In the genomic region with DNA sequence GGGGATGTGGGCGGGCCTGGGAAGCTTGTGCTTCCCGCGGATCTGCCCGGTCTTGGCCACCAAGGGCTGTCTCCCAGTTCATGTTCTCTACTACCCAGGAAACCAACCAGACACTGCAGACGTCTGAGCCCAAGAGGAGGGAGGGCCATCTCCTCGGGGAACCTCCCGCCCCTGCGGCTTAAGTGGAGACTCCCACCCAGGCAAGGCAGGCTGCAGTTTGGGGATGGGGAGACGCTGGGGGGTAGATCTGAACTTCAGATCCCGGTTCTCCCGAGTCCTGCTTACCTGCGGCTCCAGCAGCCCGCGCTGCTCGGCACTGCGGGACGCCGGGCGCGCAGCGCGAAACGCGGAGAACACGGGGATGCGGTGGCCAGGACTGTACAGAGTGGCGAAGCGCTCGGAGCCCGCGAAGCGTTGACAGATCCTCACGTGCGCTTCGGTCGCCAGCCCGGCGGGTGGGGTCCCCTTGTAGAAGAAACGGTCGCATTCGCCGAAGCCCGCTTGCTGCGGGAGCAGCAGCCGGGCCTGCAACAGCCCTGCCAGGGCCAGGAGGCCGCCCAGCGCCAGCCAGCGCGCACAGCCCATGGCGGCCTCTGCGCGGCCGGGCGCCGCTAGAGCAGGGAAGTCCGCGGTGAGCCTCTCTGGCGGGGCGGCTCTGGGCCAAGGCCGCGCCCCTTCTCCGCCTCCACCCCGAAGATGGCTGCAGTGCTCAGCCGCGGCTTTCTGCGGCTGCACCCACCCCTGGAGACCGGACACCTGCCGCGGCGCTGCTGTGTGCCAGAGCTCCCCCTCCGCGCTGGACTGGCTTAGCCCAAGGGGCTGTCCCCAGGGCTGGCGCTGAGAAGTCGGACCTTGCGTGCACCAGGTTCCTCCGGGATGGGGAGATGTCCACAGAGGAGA, we compare ENCODE assay signal across 7 mouse cellular contexts. TPM values are rescaled to one million over a fixed set of nuclear protein-coding genes. Genes with fewer than 3 reads are reported as not detected.
DNase-seq lines count a peak whose midpoint lies in the region; ATAC-seq and TF ChIP-seq lines count a peak whose summit lies in the region.

No protein-coding gene starts in this region.

- peaks cover 9% of the 10 kb centered on the region for H3K4me1 ChIP-seq in embryonic facial prominence, embryonic 12.5 days
- no peaks in the 10 kb centered on the region for H3K4me1 ChIP-seq in heart, adult 2 months (ENCODE audit: control insufficient read depth, insufficient read depth, low read length)
- H3K4me1 ChIP-seq in limb, embryonic 13.5 days = peaks cover 14% of the 10 kb centered on the region
- peaks cover 18% of the 10 kb centered on the region for H3K4me1 ChIP-seq in midbrain, embryonic 15.5 days

- peak; percentile 84 for DNase-seq in adrenal gland, postnatal 25 days
- DNase-seq in heart, adult 2 months = peak; percentile 92 to 93
- peak; percentile 81 to 84 for DNase-seq in kidney, adult 8-10 months
- DNase-seq in spleen, adult 18-20 months = peak; percentile 77 to 82

- H3K4me2 ChIP-seq in embryonic facial prominence, embryonic 12.5 days (replicated peaks) = peak overlapping the region; percentile 92
- H3K4me2 ChIP-seq in limb, embryonic 13.5 days (replicated peaks) = peak overlapping the region; percentile 96
- peak overlapping the region; percentile 79 for H3K4me2 ChIP-seq in midbrain, embryonic 15.5 days

- ATAC-seq in embryonic facial prominence, embryonic 12.5 days (ENCODE audit: insufficient number of reproducible peaks, insufficient read depth, low FRiP score, low TSS enrichment) = peak; percentile 91
- ATAC-seq in limb, embryonic 13.5 days (ENCODE audit: low FRiP score, low read depth) = peak; percentile 94
- ATAC-seq in midbrain, embryonic 15.5 days (replicated peaks) = peak; percentile 94

- H3K27me3 ChIP-seq in embryonic facial prominence, embryonic 12.5 days = 0 out of 2 replicates have a peak, but pooled peaks cover 4% of the 10 kb centered on the region
- no peaks in the 10 kb centered on the region for H3K27me3 ChIP-seq in heart, adult 2 months (ENCODE audit: control insufficient read depth, insufficient read depth, low read length)
- peaks cover 14% of the 10 kb centered on the region; the same call in 1 of the 2 replicates for H3K27me3 ChIP-seq in limb, embryonic 13.5 days
- no peaks in the 10 kb centered on the region for H3K27me3 ChIP-seq in midbrain, embryonic 15.5 days (replicated peaks)

- H3K4me3 ChIP-seq in embryonic facial prominence, embryonic 12.5 days = peak overlapping the region; percentile 63
- H3K4me3 ChIP-seq in heart, adult 2 months = peak overlapping the region; percentile 84
- H3K4me3 ChIP-seq in limb, embryonic 13.5 days = peak overlapping the region; percentile 71
- peak overlapping the region; percentile 58 for H3K4me3 ChIP-seq in midbrain, embryonic 15.5 days

- TF ChIP-seq POLR2A in heart, adult 2 months (IDR thresholded peaks at IDR 0.05; ENCODE audit: insufficient read depth, low read depth, low read length) = peak; percentile 68

- peak overlapping the region; percentile 78 for H3K9ac ChIP-seq in embryonic facial prominence, embryonic 12.5 days
- H3K9ac ChIP-seq in heart, adult 2 months (ENCODE audit: low read depth, low read length) = peak overlapping the region; percentile 84
- peak overlapping the region; percentile 82 for H3K9ac ChIP-seq in limb, embryonic 13.5 days
- H3K9ac ChIP-seq in midbrain, embryonic 15.5 days = peak overlapping the region; percentile 70

- no peak for TF ChIP-seq EP300 in heart, adult 2 months (IDR thresholded peaks at IDR 0.05; ENCODE audit: insufficient read depth, low read depth, low read length)

- H3K9me3 ChIP-seq in embryonic facial prominence, embryonic 12.5 days = no peaks in the 10 kb centered on the region
- H3K9me3 ChIP-seq in limb, embryonic 13.5 days = no peaks in the 10 kb centered on the region
- no peaks in the 10 kb centered on the region for H3K9me3 ChIP-seq in midbrain, embryonic 15.5 days

- intact Hi-C loops in heart, adult 2 months (cut with DNase I) = loop anchor here (5.0 kb wide), 2 partner anchors 103 to 117 kb away; a partner anchor contains a TSS

- H3K27ac ChIP-seq in embryonic facial prominence, embryonic 12.5 days = peak overlapping the region; percentile 70
- peak overlapping the region; percentile 89 for H3K27ac ChIP-seq in heart, adult 2 months
- H3K27ac ChIP-seq in limb, embryonic 13.5 days = peak overlapping the region; percentile 39; the same call in 1 of the 2 replicates
- peak overlapping the region; percentile 81 for H3K27ac ChIP-seq in midbrain, embryonic 15.5 days

- under 1% methylated on average over 76 of the region's 76 CpGs for WGBS in embryonic facial prominence, embryonic 12.5 days
- 1% methylated on average over 75 of the region's 76 CpGs for WGBS in heart, adult 2 months
- WGBS in limb, embryonic 13.5 days = under 1% methylated on average over 69 of the region's 76 CpGs
- under 1% methylated on average over 76 of the region's 76 CpGs for WGBS in midbrain, embryonic 15.5 days

- H3K79me2 ChIP-seq in heart, adult 2 months (replicated peaks; ENCODE audit: control insufficient read depth, insufficient read depth, low read length) = no peaks in the 10 kb centered on the region

- no peaks in the 10 kb centered on the region for H3K36me3 ChIP-seq in embryonic facial prominence, embryonic 12.5 days
- H3K36me3 ChIP-seq in heart, adult 2 months (ENCODE audit: control insufficient read depth, insufficient read depth, low read length) = no peaks in the 10 kb centered on the region
- no peaks in the 10 kb centered on the region for H3K36me3 ChIP-seq in limb, embryonic 13.5 days
- no peaks in the 10 kb centered on the region for H3K36me3 ChIP-seq in midbrain, embryonic 15.5 days (replicated peaks)

- peak; percentile 55 for TF ChIP-seq CTCF in heart, adult 2 months (IDR thresholded peaks at IDR 0.05)

RNA-seq across cellular contexts. Expression of a gene that starts 0.7 kb away (rescaled TPM):
- total RNA-seq in adrenal gland, postnatal 25 days (2021) = 13.3 and 14.0 TPM in 2 replicates
- polyA plus RNA-seq in embryonic facial prominence, embryonic 12.5 days (2016; fragmentation: Nextera tagmentation; extraction: Ambion mirVana) = 10.7 and 11.9 TPM in 2 replicates
- 1 to 10 TPM; 7.9 to 8.0 TPM for total RNA-seq in heart, adult 2 months (2021)
- polyA plus RNA-seq in heart, adult 2 months (2012; rRNA removed) = 9.3 and 10.0 TPM in 2 replicates
- polyA plus RNA-seq in limb, embryonic 13.5 days (2015; fragmentation: Nextera tagmentation; extraction: Ambion mirVana) = 11.6 and 12.3 TPM in 2 replicates
- polyA plus RNA-seq in midbrain, embryonic 15.5 days (2015; fragmentation: Nextera tagmentation; extraction: Ambion mirVana) = 25.8 and 27.4 TPM in 2 replicates

Comparison
In these comparisons a context has a peak if more than half of its experiments do, and no peak if none do; other contexts are left out.
1. Peak in every context shown above with its lines: DNase-seq, ATAC-seq, H3K4me3 ChIP-seq and H3K27ac ChIP-seq.
2. H3K27ac ChIP-seq: peak in every context shown above with its lines; median percentile 89 in heart, adult 2 months; 81 in midbrain, embryonic 15.5 days; 70 in embryonic facial prominence, embryonic 12.5 days; 39 in limb, embryonic 13.5 days.